Mouse (Mus musculus) neural tube, embryonic 13.5 days (tissue): ENCODE results near the gene Enox1. TPM values are rescaled to one million over a fixed set of nuclear protein-coding genes. Genes with fewer than 3 reads are reported as not detected.

Experiments used
- ATAC-seq: fragments of 200-750 bp; cut with Nextera tagmentation; 2 replicates; pipeline ENCODE4 v1.8.0; 2017; ENCODE audit warnings: low read depth, mild to moderate bottlenecking, moderate TSS enrichment, moderate library complexity
- H3K27ac ChIP-seq: fragments of 300-500 bp; sonication (generic); replicated peaks from 2 replicates; pipeline ENCODE4 v1.5.1; 2015; ENCODE audit warnings: moderate library complexity, mild to moderate bottlenecking, inconsistent platforms
- H3K27me3 ChIP-seq: fragments of 300-500 bp; sonication (generic); 2 replicates; pipeline ENCODE4 v1.6.1; 2015; ENCODE audit warnings: mild to moderate bottlenecking, inconsistent platforms
- H3K36me3 ChIP-seq: fragments of 300-500 bp; sonication (generic); 2 replicates; pipeline ENCODE4 v1.6.1; 2015; ENCODE audit warnings: mild to moderate bottlenecking, inconsistent platforms
- H3K4me1 ChIP-seq: fragments of 300-500 bp; sonication (generic); replicated peaks from 2 replicates; pipeline ENCODE4 v1.6.1; 2015; ENCODE audit warnings: inconsistent platforms
- H3K4me2 ChIP-seq: fragments of 300-500 bp; sonication (generic); 2 replicates; pipeline ENCODE4 v1.6.1; 2015; ENCODE audit warnings: inconsistent platforms, mild to moderate bottlenecking, moderate library complexity
- H3K4me3 ChIP-seq: fragments of 300-500 bp; sonication (generic); 2 replicates; pipeline ENCODE4 v1.5.1; 2015; ENCODE audit warnings: mild to moderate bottlenecking, inconsistent platforms
- H3K9ac ChIP-seq: fragments of 300-500 bp; sonication (generic); 2 replicates; pipeline ENCODE4 v1.6.1; 2015; ENCODE audit warnings: moderate library complexity, mild to moderate bottlenecking, inconsistent platforms
- H3K9me3 ChIP-seq: fragments of 300-500 bp; sonication (generic); 2 replicates; pipeline ENCODE4 v1.6.1; 2016; ENCODE audit warnings: inconsistent platforms
- WGBS: fragments of 180-500 bp; shearing (Covaris S2); methylation state at CpG from one replicate; pipeline ENCODE4 v1.1.7; 2015; 5-methylcytosine and 5-hydroxymethylcytosine counted together
- polyA plus RNA-seq: library from polyadenylated mRNA; unstranded; fragments of >200 nt; fragmentation: Nextera tagmentation; extraction: Ambion mirVana; gene quantifications from 2 replicates; pipeline ENCODE4 v1.2.1, GENCODE M21; 2015

Enox1 gene
- polyA plus RNA-seq, 1 experiment from 2014 or later, result 44.9 TPM

- WGBS, result 49% methylated on average over 2 of the region's 2 CpGs
Observed at GRCm38 (mm10) chr14:77197414-77197915, 40.9 kb downstream of the Enox1 start.

GRCm38 (mm10) chr14:77210889-77211288 lies 54.3 kb downstream of the Enox1 start:
- Histone ChIP-seq H3K27me3 (no peaks in the 10 kb centered on the region), H3K4me1 (peaks cover 13% of the 10 kb centered on the region; the same call in 1 of the 2 replicates), H3K9me3 (no peaks in the 10 kb centered on the region), H3K27ac (no peak overlapping the region), H3K9ac (no peak overlapping the region), H3K4me3 (no peak overlapping the region), H3K4me2 (no peak overlapping the region), H3K36me3 (no peaks in the 10 kb centered on the region)
- no peak for ATAC-seq
- WGBS, result 88% methylated on average over 8 of the region's 8 CpGs

More at GRCm38 (mm10) chr14:77197414-77197915, 40.9 kb downstream of the Enox1 start:
- H3K27me3 ChIP-seq, result no peaks in the 10 kb centered on the region
- peaks cover 47% of the 10 kb centered on the region for H3K4me1 ChIP-seq
- no peaks in the 10 kb centered on the region for H3K9me3 ChIP-seq
- no peak for ATAC-seq
- no peak overlapping the region for H3K4me2 ChIP-seq
- no peak overlapping the region for H3K9ac ChIP-seq
- no peak overlapping the region for H3K4me3 ChIP-seq
- no peaks in the 10 kb centered on the region for H3K36me3 ChIP-seq
- no peak overlapping the region; the same call in 1 of the 2 replicates for H3K27ac ChIP-seq

DNA sequence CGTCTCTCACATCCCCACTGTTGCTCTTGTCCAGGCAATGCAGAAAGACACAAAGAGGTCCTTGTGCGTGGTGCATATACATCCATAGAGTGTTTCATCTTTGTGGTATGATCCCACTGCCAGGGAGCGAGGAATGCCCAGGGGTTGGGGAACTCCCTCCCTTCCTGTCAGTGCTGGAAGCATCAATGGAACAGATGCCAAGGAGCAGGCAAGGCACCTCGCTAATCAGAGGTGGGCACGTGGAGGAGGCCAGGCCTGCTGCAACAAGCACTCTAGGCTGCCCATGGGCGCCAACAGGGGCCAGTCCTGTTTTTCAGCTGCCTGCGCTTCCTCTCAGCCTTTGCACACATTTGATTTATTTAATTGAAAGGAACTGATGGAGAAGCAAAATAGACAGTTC lies 56.6 kb downstream of the Enox1 start:
- no peak for ATAC-seq
- 63% methylated on average over 7 of the region's 7 CpGs for WGBS
- Histone ChIP-seq H3K9ac (no peak overlapping the region), H3K9me3 (no peaks in the 10 kb centered on the region), H3K4me2 (no peak overlapping the region), H3K4me1 (peaks cover 13% of the 10 kb centered on the region; the same call in 1 of the 2 replicates), H3K27ac (no peak overlapping the region; the same call in 1 of the 2 replicates), H3K36me3 (no peaks in the 10 kb centered on the region), H3K27me3 (no peaks in the 10 kb centered on the region), H3K4me3 (no peak overlapping the region)

DNA sequence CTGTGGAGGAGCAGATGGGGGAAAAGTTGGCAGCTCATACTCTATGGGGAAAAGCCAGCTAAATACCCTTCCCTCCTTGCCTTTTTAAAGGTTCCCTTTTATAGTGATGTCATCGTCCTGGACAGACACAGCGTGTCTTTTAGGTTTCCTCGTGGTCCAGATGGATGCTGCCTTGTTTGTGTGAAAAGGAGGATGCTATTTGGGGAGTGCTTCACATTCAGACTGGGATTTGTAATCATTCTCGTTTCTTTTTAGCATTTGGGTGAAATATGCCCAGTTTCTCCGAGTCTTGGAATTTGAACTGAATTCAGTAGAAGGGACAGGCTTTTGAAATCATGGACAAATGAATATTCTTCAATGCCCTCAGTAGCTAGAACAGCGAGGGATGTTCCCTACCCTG lies 58.3 kb downstream of the Enox1 start:
- H3K9ac ChIP-seq, result no peak overlapping the region
- no peak overlapping the region for H3K4me3 ChIP-seq
- peaks cover 13% of the 10 kb centered on the region; the same call in 1 of the 2 replicates for H3K4me1 ChIP-seq
- no peak overlapping the region for H3K27ac ChIP-seq
- H3K9me3 ChIP-seq, result no peaks in the 10 kb centered on the region
- no peak overlapping the region for H3K4me2 ChIP-seq
- H3K36me3 ChIP-seq, result no peaks in the 10 kb centered on the region
- H3K27me3 ChIP-seq, result no peaks in the 10 kb centered on the region
- ATAC-seq, result no peak
- 87% methylated on average over 6 of the region's 6 CpGs for WGBS

GRCm38 (mm10) chr14:77225346-77225745 lies 68.8 kb downstream of the Enox1 start:
- 87% methylated on average over 10 of the region's 10 CpGs for WGBS
- H3K36me3 ChIP-seq, result no peaks in the 10 kb centered on the region
- no peak overlapping the region for H3K4me3 ChIP-seq
- H3K9me3 ChIP-seq, result no peaks in the 10 kb centered on the region
- H3K27me3 ChIP-seq, result no peaks in the 10 kb centered on the region
- H3K4me1 ChIP-seq, result no peaks in the 10 kb centered on the region
- H3K27ac ChIP-seq, result no peak overlapping the region
- H3K9ac ChIP-seq, result no peak overlapping the region
- ATAC-seq, result no peak
- no peak overlapping the region for H3K4me2 ChIP-seq

- Histone ChIP-seq H3K4me3 (no peak overlapping the region), H3K27me3 (no peaks in the 10 kb centered on the region), H3K9ac (no peak overlapping the region), H3K36me3 (0 out of 2 replicates have a peak, but pooled peaks cover under 1% of the 10 kb centered on the region), H3K4me1 (peaks cover 22% of the 10 kb centered on the region), H3K27ac (no peak overlapping the region), H3K9me3 (no peaks in the 10 kb centered on the region), H3K4me2 (no peak overlapping the region)
- WGBS, result 49% methylated on average over 2 of the region's 2 CpGs
- no peak for ATAC-seq
Observed at GRCm38 (mm10) chr14:77238811-77239210, 82.2 kb downstream of the Enox1 start.

DNA sequence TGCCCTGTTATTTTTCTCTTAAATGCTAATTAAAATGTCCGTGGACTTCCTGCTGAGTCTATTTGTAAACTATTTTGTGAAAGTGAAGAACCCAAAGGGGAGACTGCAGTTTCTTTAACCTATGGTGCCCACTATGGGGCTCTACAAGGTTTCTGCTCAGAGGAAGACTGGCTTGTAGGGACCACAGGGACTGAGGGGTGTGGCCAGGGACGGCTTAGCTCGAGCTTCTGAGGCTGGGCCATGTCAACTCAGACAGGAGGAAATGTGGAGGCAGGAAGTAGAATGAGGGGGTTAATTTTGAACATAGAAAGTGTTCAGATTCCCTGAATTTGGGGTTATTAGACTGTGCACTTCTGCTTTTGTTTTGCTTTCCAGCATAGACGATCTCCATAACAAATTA lies 82.8 kb downstream of the Enox1 start:
- Histone ChIP-seq H3K4me1 (peaks cover 22% of the 10 kb centered on the region), H3K27me3 (no peaks in the 10 kb centered on the region), H3K9ac (no peak overlapping the region), H3K4me3 (no peak overlapping the region), H3K27ac (no peak overlapping the region), H3K36me3 (no peaks in the 10 kb centered on the region), H3K9me3 (no peaks in the 10 kb centered on the region), H3K4me2 (no peak overlapping the region)
- ATAC-seq, result no peak
- 26% methylated on average over 4 of the region's 4 CpGs for WGBS

DNA sequence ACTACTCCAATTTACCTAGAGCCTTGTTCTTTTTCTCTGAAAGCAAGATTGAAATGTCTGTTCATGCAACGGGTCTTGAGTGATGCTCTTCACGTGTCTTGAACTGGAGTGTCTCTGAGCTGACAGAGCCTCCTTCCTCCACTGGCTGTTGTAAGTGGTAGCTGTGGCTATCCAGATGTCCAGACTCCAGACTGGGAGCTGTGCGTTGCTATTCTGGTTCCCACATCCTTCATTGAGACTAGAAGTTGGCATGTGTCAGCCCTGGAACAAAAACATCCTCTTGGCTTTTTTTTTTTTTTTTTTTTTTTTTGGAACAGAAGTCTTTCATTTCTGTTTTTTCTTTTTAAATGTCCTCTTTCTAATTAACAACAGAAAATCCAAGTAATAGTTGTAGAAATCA lies 90.4 kb downstream of the Enox1 start:
- no peak overlapping the region for H3K9ac ChIP-seq
- no peaks in the 10 kb centered on the region for H3K9me3 ChIP-seq
- no peaks in the 10 kb centered on the region for H3K27me3 ChIP-seq
- WGBS, result 90% methylated on average over 3 of the region's 3 CpGs
- no peak for ATAC-seq
- no peak overlapping the region for H3K4me2 ChIP-seq
- no peak overlapping the region for H3K4me3 ChIP-seq
- H3K4me1 ChIP-seq, result peaks cover 19% of the 10 kb centered on the region
- H3K27ac ChIP-seq, result no peak overlapping the region
- H3K36me3 ChIP-seq, result no peaks in the 10 kb centered on the region

DNA sequence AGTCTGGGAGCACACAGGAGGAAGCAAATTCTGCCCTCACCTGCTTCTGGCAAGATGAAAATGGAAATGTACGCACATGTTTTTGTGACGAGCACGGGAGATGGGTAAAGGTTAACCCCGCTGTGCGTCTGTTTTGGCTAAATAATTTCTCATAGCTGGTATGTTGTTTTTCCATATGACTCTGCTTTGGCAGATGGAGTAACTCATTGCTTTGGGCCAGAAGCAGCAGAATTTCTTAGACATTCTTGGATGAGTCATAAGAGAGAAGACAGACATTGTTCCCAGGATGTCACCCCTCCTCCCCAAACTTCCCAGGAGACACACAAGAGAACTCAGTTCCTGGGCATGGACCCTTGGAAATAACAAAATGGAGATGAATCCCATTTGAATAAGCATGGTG lies 91.9 kb downstream of the Enox1 start:
- Histone ChIP-seq H3K36me3 (no peaks in the 10 kb centered on the region), H3K4me3 (no peak overlapping the region), H3K27ac (no peak overlapping the region), H3K9me3 (no peaks in the 10 kb centered on the region), H3K27me3 (no peaks in the 10 kb centered on the region), H3K9ac (no peak overlapping the region), H3K4me2 (no peak overlapping the region), H3K4me1 (peaks cover 19% of the 10 kb centered on the region)
- no peak for ATAC-seq
- 79% methylated on average over 5 of the region's 5 CpGs for WGBS

GRCm38 (mm10) chr14:77248946-77249345 lies 92.4 kb downstream of the Enox1 start:
- H3K36me3 ChIP-seq, result no peaks in the 10 kb centered on the region
- no peaks in the 10 kb centered on the region for H3K9me3 ChIP-seq
- H3K4me3 ChIP-seq, result no peak overlapping the region
- 78% methylated on average over 7 of the region's 7 CpGs for WGBS
- no peak overlapping the region for H3K27ac ChIP-seq
- ATAC-seq, result no peak
- peaks cover 19% of the 10 kb centered on the region for H3K4me1 ChIP-seq
- no peak overlapping the region for H3K4me2 ChIP-seq
- H3K27me3 ChIP-seq, result no peaks in the 10 kb centered on the region
- no peak overlapping the region for H3K9ac ChIP-seq

DNA sequence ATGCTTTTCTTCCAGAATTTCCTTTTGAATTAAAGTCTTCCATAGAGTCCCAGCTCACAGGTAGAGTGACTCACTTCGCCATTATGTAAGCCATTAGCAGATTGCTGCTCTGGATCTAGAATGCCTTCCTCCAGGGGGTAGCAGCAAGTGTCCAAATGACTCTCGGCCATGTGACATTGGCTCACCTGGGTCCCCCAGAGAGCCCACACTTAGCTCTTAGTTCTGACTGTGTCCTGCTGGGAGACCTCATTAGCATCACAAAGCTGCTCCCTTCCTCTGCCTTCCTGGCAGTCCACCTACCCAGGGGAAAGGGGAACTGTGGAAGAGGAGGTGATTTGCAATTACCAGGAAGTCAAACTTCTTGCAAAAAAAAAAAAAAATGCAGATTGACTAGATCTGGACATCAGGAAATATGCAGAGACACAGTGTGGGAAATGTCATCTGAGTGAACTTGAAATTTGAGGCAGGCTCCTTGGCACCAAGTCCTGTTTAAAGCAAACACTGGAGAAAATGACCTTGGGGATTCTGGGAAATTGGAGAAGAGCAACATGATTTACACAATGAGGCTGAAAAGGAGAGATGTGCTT lies 94.2 kb downstream of the Enox1 start:
- no peak for ATAC-seq
- no peaks in the 10 kb centered on the region for H3K27me3 ChIP-seq
- H3K4me1 ChIP-seq, result peaks cover 27% of the 10 kb centered on the region
- no peak overlapping the region for H3K9ac ChIP-seq
- H3K4me3 ChIP-seq, result no peak overlapping the region
- no peak overlapping the region for H3K27ac ChIP-seq
- no peaks in the 10 kb centered on the region for H3K36me3 ChIP-seq
- H3K9me3 ChIP-seq, result no peaks in the 10 kb centered on the region
- no peak overlapping the region for H3K4me2 ChIP-seq
- WGBS, result 34% methylated on average over 2 of the region's 2 CpGs

DNA sequence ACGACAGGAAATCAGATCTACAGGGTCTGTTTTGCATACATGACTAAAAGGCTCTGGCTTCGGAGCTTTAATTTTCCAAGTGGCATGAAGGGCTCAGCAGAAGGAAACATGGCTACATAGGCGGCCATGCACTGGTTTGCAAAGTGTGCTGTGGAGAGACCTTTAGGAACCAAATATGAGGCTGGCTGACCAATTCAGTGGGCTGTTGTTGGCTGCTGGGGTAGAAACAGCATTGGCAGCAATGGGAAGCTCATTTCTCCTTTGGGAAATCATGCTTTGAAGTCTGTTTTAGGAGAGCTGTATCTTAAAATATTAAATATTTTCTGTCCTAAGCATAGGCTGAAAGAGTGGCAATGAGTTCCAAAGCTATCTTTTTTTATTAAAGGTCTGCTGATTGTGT lies 98.6 kb downstream of the Enox1 start:
- WGBS, result 88% methylated on average over 3 of the region's 3 CpGs
- no peak overlapping the region for H3K27ac ChIP-seq
- H3K27me3 ChIP-seq, result no peaks in the 10 kb centered on the region
- no peak overlapping the region for H3K4me2 ChIP-seq
- H3K9me3 ChIP-seq, result no peaks in the 10 kb centered on the region
- ATAC-seq, result no peak
- H3K4me1 ChIP-seq, result peaks cover 22% of the 10 kb centered on the region
- H3K4me3 ChIP-seq, result no peak overlapping the region
- no peaks in the 10 kb centered on the region for H3K36me3 ChIP-seq
- no peak overlapping the region for H3K9ac ChIP-seq

GRCm38 (mm10) chr14:77255711-77256110 lies 99.1 kb downstream of the Enox1 start:
- H3K4me1 ChIP-seq, result peaks cover 22% of the 10 kb centered on the region
- H3K27me3 ChIP-seq, result no peaks in the 10 kb centered on the region
- no peaks in the 10 kb centered on the region for H3K36me3 ChIP-seq
- no peaks in the 10 kb centered on the region for H3K9me3 ChIP-seq
- H3K27ac ChIP-seq, result no peak overlapping the region
- H3K4me3 ChIP-seq, result no peak overlapping the region
- H3K4me2 ChIP-seq, result no peak overlapping the region
- H3K9ac ChIP-seq, result no peak overlapping the region
- WGBS, result 88% methylated on average over 6 of the region's 6 CpGs
- no peak for ATAC-seq
